Mouse (Mus musculus) limb, embryonic 11.5 days (tissue): ENCODE measurements around the gene Arglu1. TPM values are rescaled to one million over a fixed set of nuclear protein-coding genes. Genes with fewer than 3 reads are reported as not detected.

Experiments
- ATAC-seq: fragments of 200-750 bp; cut with Nextera tagmentation; 2 replicates; pipeline ENCODE4 v1.8.0; 2017; ENCODE audit warnings: low read depth; ENCODE audit not compliant: insufficient number of reproducible peaks, low FRiP score, low TSS enrichment
- DNase-seq: peaks from one replicate; pipeline ENCODE4 v3.0.0-alpha.2; 2015; ENCODE audit warnings: low spot score
- H3K27ac ChIP-seq: fragments of 300-500 bp; sonication (generic); replicated peaks from 2 replicates; pipeline ENCODE4 v1.5.1; 2014; ENCODE audit warnings: low read depth, mild to moderate bottlenecking, low read length
- H3K27me3 ChIP-seq: fragments of 300-500 bp; sonication (generic); 2 replicates; pipeline ENCODE4 v1.6.1; 2014; ENCODE audit warnings: mild to moderate bottlenecking, low read length, mixed read lengths; ENCODE audit not compliant: control insufficient read depth, insufficient read depth
- H3K36me3 ChIP-seq: fragments of 300-500 bp; sonication (generic); 2 replicates; pipeline ENCODE4 v1.6.1; 2014; ENCODE audit warnings: mild to moderate bottlenecking, low read length, moderate library complexity, mixed read lengths; ENCODE audit not compliant: control insufficient read depth, insufficient read depth
- H3K4me1 ChIP-seq: fragments of 300-500 bp; sonication (generic); 2 replicates; pipeline ENCODE4 v1.6.1; 2014; ENCODE audit warnings: low read length, mixed read lengths; ENCODE audit not compliant: control insufficient read depth, insufficient read depth
- H3K4me2 ChIP-seq: fragments of 300-500 bp; sonication (generic); 2 replicates; pipeline ENCODE4 v1.6.1; 2014; ENCODE audit warnings: low read depth, mild to moderate bottlenecking, moderate library complexity; ENCODE audit not compliant: severe bottlenecking
- H3K4me3 ChIP-seq: fragments of 300-500 bp; sonication (generic); 2 replicates; pipeline ENCODE4 v1.5.1; 2014; ENCODE audit warnings: low read depth, low read length
- H3K9ac ChIP-seq: fragments of 300-500 bp; sonication (generic); 2 replicates; pipeline ENCODE4 v1.6.1; 2014; ENCODE audit warnings: mild to moderate bottlenecking, low read length
- H3K9me3 ChIP-seq: fragments of 300-500 bp; sonication (generic); 2 replicates; pipeline ENCODE4 v1.6.1; 2016; ENCODE audit warnings: low read length; ENCODE audit not compliant: control insufficient read depth
- WGBS: fragments of 180-500 bp; shearing (Covaris S2); extraction: QIAGEN DNeasy Blood & Tissue Kit; methylation state at CpG from one replicate; pipeline ENCODE4 v1.1.7; 2014; 5-methylcytosine and 5-hydroxymethylcytosine counted together
- polyA plus RNA-seq: library from polyadenylated mRNA; unstranded; fragments of >200 nt; fragmentation: Nextera tagmentation; extraction: Ambion mirVana; gene quantifications from 2 replicates; pipeline ENCODE4 v1.2.1, GENCODE M21; 2014

The Arglu1 gene
- polyA plus RNA-seq, 1 experiment from 2014 or later = 167 TPM

GRCm38 (mm10) chr8:8700821-8701220 is 10.5 kb upstream of the Arglu1 start:
- WGBS = 92% methylated on average over 10 of the region's 10 CpGs
- DNase-seq (no peak), ATAC-seq (no peak)
- H3K4me3 ChIP-seq = no peak overlapping the region
- no peak overlapping the region for H3K4me2 ChIP-seq
- no peaks in the 10 kb centered on the region for H3K36me3 ChIP-seq
- H3K4me1 ChIP-seq = no peaks in the 10 kb centered on the region
- no peaks in the 10 kb centered on the region for H3K9me3 ChIP-seq
- H3K27ac ChIP-seq = no peak overlapping the region
- H3K9ac ChIP-seq = no peak overlapping the region
- no peaks in the 10 kb centered on the region for H3K27me3 ChIP-seq

- no peak overlapping the region for H3K9ac ChIP-seq
- WGBS = 69% methylated on average over 4 of the region's 4 CpGs
- H3K4me3 ChIP-seq = no peak overlapping the region
- H3K9me3 ChIP-seq = no peaks in the 10 kb centered on the region
- no peaks in the 10 kb centered on the region for H3K27me3 ChIP-seq
- H3K27ac ChIP-seq = no peak overlapping the region
- no peak for ATAC-seq
- no peak for DNase-seq
- no peaks in the 10 kb centered on the region for H3K36me3 ChIP-seq
- no peaks in the 10 kb centered on the region for H3K4me1 ChIP-seq
- H3K4me2 ChIP-seq = no peak overlapping the region
These were observed 9.9 kb upstream of the Arglu1 start for GRCm38 (mm10) chr8:8700229-8700628.

DNA sequence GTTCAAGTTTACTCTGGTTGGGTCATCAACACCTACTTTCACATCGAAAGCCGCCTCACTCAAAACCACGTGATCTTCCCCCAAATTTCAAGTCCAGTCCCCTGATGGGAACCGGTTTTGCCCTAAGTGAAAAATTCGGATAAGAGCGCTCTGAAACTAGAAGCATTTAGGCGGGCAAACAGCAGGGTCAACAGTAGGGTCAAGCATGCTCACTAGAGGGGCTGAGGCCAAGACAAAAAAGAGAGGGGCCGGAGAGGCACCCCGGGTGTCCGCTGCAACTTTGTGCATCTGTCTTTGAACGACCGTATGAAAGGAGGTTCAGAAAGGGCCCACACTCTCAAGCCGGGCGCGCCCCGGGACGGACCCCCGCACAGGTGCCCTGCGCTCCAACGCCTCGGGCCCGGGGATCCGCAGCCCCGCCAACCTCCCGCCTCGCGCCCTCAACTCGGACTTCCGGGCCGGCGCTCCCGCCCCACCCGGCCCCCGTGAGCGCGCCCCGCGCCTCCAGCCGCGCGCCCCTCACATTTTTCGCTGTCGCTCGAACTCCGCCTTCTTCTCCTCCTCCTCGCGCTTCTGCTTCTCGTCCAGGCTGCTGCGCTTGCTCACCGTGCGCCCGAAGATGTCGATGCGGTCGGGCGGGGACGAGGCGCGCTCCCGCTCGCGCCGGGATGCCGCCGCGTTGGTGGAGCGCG is 721 bp downstream of the Arglu1 start:
- peak overlapping the region; percentile 67 for H3K4me3 ChIP-seq
- H3K9ac ChIP-seq = peak overlapping the region; percentile 99
- DNase-seq (peak; percentile 69), ATAC-seq (peak; percentile 56)
- no peaks in the 10 kb centered on the region for H3K27me3 ChIP-seq
- no peaks in the 10 kb centered on the region for H3K36me3 ChIP-seq
- H3K9me3 ChIP-seq = no peaks in the 10 kb centered on the region
- peak overlapping the region; percentile 76 for H3K4me2 ChIP-seq
- H3K27ac ChIP-seq = peak overlapping the region; percentile 87
- peaks cover 15% of the 10 kb centered on the region for H3K4me1 ChIP-seq
- WGBS = under 1% methylated on average over 57 of the region's 68 CpGs

DNA sequence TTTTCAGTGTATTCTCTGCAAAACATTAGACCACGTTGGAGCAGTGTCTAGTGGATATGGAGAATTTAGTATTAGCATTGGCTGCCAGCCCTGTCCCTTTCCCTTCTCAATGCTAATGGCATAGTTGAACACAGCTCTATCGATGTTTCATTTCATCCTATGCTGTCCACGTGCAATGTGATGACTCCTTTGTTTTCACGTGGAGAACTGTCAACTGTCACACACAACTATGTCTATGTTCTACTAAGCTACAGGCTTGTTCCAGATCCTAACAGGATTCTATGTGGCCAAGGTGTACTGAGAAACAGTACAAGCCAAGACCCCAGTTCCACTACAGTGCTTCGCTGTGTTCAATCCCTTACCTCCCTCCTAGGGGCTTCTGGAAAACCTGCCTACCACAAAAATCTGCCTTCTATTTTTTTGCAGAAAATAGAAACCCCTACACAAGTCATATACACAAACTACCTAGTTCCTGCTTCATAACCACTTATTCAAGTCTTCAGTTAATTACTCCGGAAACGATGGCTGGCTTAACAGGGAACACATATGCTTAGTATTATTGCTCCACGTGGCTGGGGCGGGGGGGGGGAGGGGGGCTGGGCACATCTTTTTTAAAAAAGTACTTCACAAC is 1.4 kb downstream of the Arglu1 start:
- Histone ChIP-seq H3K4me3 (peak overlapping the region; percentile 67), H3K4me1 (peaks cover 15% of the 10 kb centered on the region), H3K9ac (peak overlapping the region; percentile 99), H3K27ac (no peak overlapping the region), H3K36me3 (no peaks in the 10 kb centered on the region), H3K27me3 (no peaks in the 10 kb centered on the region), H3K4me2 (peak overlapping the region; percentile 76), H3K9me3 (no peaks in the 10 kb centered on the region)
- no peak for DNase-seq
- 15% methylated on average over 9 of the region's 9 CpGs for WGBS
- 0 out of 2 replicates have a peak, but pooled peaks have one; percentile 19 for ATAC-seq

DNA sequence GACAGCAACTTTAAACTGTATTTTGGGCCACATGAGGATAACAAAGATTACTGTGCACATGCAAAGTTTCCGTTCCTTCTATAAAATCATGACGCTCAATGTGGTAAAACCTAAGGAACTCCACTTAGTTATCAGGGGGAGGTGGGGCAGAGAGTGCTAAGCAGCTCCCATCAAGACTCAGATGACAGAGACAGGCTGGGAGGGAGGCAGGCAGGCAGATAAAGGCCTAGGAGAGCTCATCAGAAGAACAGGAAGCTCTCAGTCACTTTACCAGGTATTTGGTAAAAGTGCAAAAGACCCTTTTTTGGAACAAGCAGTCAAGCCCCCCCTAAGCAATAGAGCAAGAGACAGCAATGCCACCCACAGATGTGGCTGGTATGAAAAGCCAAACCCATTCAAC is 4.8 kb downstream of the Arglu1 start:
- ATAC-seq (no peak), DNase-seq (no peak)
- no peak overlapping the region for H3K4me3 ChIP-seq
- H3K4me1 ChIP-seq = peaks cover 15% of the 10 kb centered on the region
- 85% methylated on average over 2 of the region's 2 CpGs for WGBS
- no peaks in the 10 kb centered on the region for H3K27me3 ChIP-seq
- no peak overlapping the region for H3K4me2 ChIP-seq
- H3K27ac ChIP-seq = no peak overlapping the region
- H3K9ac ChIP-seq = no peak overlapping the region
- H3K9me3 ChIP-seq = no peaks in the 10 kb centered on the region
- H3K36me3 ChIP-seq = peaks cover 5% of the 10 kb centered on the region; the same call in 1 of the 2 replicates

DNA sequence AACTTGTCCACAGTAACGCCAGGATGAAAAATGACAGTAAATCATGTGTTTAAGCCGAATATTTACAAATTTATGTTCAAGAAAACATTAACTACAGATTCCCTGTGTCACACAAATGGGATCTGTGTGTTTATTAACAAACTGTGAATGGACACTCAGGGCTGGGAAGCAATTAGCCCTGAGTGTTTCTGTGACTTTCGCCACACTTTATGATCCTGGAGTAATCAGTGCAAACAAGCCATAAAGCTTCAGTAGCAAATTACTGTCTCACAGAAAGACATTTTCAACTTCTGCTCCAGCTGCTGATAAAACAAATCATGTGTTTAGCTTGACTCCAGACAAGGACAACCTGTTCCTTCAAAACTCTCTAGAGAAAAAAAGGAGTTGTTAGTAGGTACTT is 7.6 kb downstream of the Arglu1 start:
- WGBS = 71% methylated on average over 3 of the region's 3 CpGs
- ATAC-seq (no peak), DNase-seq (no peak)
- no peaks in the 10 kb centered on the region for H3K27me3 ChIP-seq
- H3K27ac ChIP-seq = no peak overlapping the region
- no peak overlapping the region for H3K4me3 ChIP-seq
- H3K4me1 ChIP-seq = peaks cover 2% of the 10 kb centered on the region; the same call in 1 of the 2 replicates
- H3K36me3 ChIP-seq = peaks cover 11% of the 10 kb centered on the region; the same call in 1 of the 2 replicates
- H3K4me2 ChIP-seq = no peak overlapping the region
- no peaks in the 10 kb centered on the region for H3K9me3 ChIP-seq
- no peak overlapping the region for H3K9ac ChIP-seq

DNA sequence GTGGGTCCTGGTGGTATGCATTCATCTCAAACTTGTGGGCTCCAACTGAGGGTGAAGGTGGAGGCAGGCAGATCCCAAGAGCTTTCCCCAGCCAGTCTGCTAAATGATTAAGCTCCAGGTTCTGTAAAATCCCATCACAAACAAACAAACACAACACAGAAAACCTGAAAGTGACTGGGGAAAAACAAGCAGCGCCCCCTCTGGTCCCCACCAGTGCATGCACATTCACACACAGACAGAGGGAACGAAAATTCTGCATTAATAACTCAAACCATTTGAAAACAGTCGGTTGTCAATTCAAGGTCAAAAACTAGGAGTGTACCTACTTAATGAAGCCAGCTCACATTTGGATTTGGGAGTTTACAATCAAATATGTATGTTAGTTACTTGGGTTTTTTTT is 12.1 kb downstream of the Arglu1 start:
- H3K4me2 ChIP-seq = no peak overlapping the region
- no peak overlapping the region for H3K27ac ChIP-seq
- H3K36me3 ChIP-seq = peaks cover 12% of the 10 kb centered on the region; the same call in 1 of the 2 replicates
- no peak overlapping the region for H3K4me3 ChIP-seq
- H3K27me3 ChIP-seq = no peaks in the 10 kb centered on the region
- ATAC-seq = no peak
- DNase-seq = no peak
- H3K9me3 ChIP-seq = no peaks in the 10 kb centered on the region
- H3K9ac ChIP-seq = no peak overlapping the region
- 86% methylated on average over 3 of the region's 3 CpGs for WGBS
- H3K4me1 ChIP-seq = no peaks in the 10 kb centered on the region

- no peak overlapping the region for H3K4me3 ChIP-seq
- no peak overlapping the region for H3K4me2 ChIP-seq
- DNase-seq = no peak
- H3K36me3 ChIP-seq = peaks cover 5% of the 10 kb centered on the region; the same call in 1 of the 2 replicates
- H3K27me3 ChIP-seq = no peaks in the 10 kb centered on the region
- H3K9ac ChIP-seq = no peak overlapping the region
- no peak for ATAC-seq
- no peaks in the 10 kb centered on the region for H3K4me1 ChIP-seq
- no peak overlapping the region for H3K27ac ChIP-seq
- whole genome bisulfite sequencing = 88% methylated on average over 5 of the region's 5 CpGs
- H3K9me3 ChIP-seq = no peaks in the 10 kb centered on the region
These were observed 15.5 kb downstream of the Arglu1 start for GRCm38 (mm10) chr8:8674864-8675263.
